Mouse (Mus musculus) yolk sac, embryonic 10.5 days (tissue): ENCODE data around the gene Gm29110.
"Not testable (repeated sequence)": the region's sequence is repeated elsewhere in the genome, so short reads cannot be mapped to it uniquely, and the experiment has no call there.

Experiments
- DNase-seq: peaks from one replicate; pipeline ENCODE4 v3.0.0-alpha.2; 2017; ENCODE audit warnings: low spot score

Gm29110 gene

GRCm38 (mm10) chrY:74470231-74470630 lies at the start of gene Gm29110:
Gm29110 (plus strand) TSS chrY:74470531.
- not testable (repeated sequence) for DNase-seq
